Mouse (Mus musculus) forebrain, embryonic 12.5 days (tissue): ENCODE results near the gene Itfg2. TPM values are rescaled to one million over a fixed set of nuclear protein-coding genes. Genes with fewer than 3 reads are reported as not detected.

ENCODE experiments used
- ATAC-seq: fragments of 200-750 bp; cut with Nextera tagmentation; 2 replicates; pipeline ENCODE4 v1.8.0; 2017; ENCODE audit warnings: moderate TSS enrichment; ENCODE audit not compliant: low FRiP score
- H3K27ac ChIP-seq: fragments of 300-500 bp; sonication (generic); 2 replicates; pipeline ENCODE4 v1.5.1; 2016; ENCODE audit warnings: mild to moderate bottlenecking
- H3K27me3 ChIP-seq: fragments of 300-500 bp; sonication (generic); 2 replicates; pipeline ENCODE4 v1.6.1; 2016; ENCODE audit warnings: mild to moderate bottlenecking
- H3K36me3 ChIP-seq: fragments of 300-500 bp; sonication (generic); replicated peaks from 2 replicates; pipeline ENCODE4 v1.6.1; 2016; ENCODE audit warnings: mild to moderate bottlenecking
- H3K4me1 ChIP-seq: fragments of 300-500 bp; sonication (generic); 2 replicates; pipeline ENCODE4 v1.6.1; 2016
- H3K4me2 ChIP-seq: fragments of 300-500 bp; sonication (generic); 2 replicates; pipeline ENCODE4 v1.6.1; 2016; ENCODE audit warnings: mild to moderate bottlenecking, moderate library complexity
- H3K4me3 ChIP-seq: fragments of 300-500 bp; sonication (generic); replicated peaks from 2 replicates; pipeline ENCODE4 v1.5.1; 2016; ENCODE audit warnings: mild to moderate bottlenecking
- H3K9ac ChIP-seq: fragments of 300-500 bp; sonication (generic); 2 replicates; pipeline ENCODE4 v1.6.1; 2016; ENCODE audit warnings: mild to moderate bottlenecking
- H3K9me3 ChIP-seq: fragments of 300-500 bp; sonication (generic); 2 replicates; pipeline ENCODE4 v1.6.1; 2016
- WGBS: fragments of 180-500 bp; shearing (Covaris S2); methylation state at CpG from one replicate; pipeline ENCODE4 v1.1.7; 2016; 5-methylcytosine and 5-hydroxymethylcytosine counted together
- polyA plus RNA-seq: library from polyadenylated mRNA; unstranded; fragments of >200 nt; fragmentation: Nextera tagmentation; extraction: Ambion mirVana; gene quantifications from 2 replicates; pipeline ENCODE4 v1.2.1, GENCODE M21; 2016

Itfg2 gene
- 34.7 and 37.2 TPM in 2 replicates for polyA plus RNA-seq

GRCm38 (mm10) chr6:128424269-128425019 lies at the start of gene Itfg2:
Itfg2 (minus strand) TSS chr6:128424931.
- peak; percentile 96 for ATAC-seq

GRCm38 (mm10) chr6:128474112-128474511 lies 49.4 kb upstream of the Itfg2 start:
- Histone ChIP-seq H3K4me3 (no peak overlapping the region), H3K9me3 (no peaks in the 10 kb centered on the region), H3K36me3 (no peaks in the 10 kb centered on the region), H3K9ac (no peak overlapping the region), H3K4me2 (no peak overlapping the region), H3K27me3 (no peaks in the 10 kb centered on the region; the same call in 1 of the 2 replicates), H3K27ac (no peak overlapping the region), H3K4me1 (no peaks in the 10 kb centered on the region)
- ATAC-seq, result no peak
- 93% methylated on average over 6 of the region's 6 CpGs for WGBS

More at GRCm38 (mm10) chr6:128424269-128425019, at the start of gene Itfg2:
- Histone ChIP-seq H3K9ac (peak within 1 kb of the TSS; percentile 66), H3K4me3 (peak within 1 kb of the TSS; percentile 62), H3K4me2 (peak within 1 kb of the TSS; percentile 66), H3K36me3 (peaks cover 25% of the 10 kb centered on the region), H3K27ac (peak within 1 kb of the TSS; percentile 96), H3K4me1 (peaks cover 7% of the 10 kb centered on the region), H3K27me3 (no peaks in the 10 kb centered on the region), H3K9me3 (no peaks in the 10 kb centered on the region)
- WGBS, result under 1% methylated on average over 42 of the region's 42 CpGs

- Histone ChIP-seq H3K4me2 (no peak overlapping the region), H3K9me3 (no peaks in the 10 kb centered on the region), H3K36me3 (no peaks in the 10 kb centered on the region), H3K27me3 (no peaks in the 10 kb centered on the region; the same call in 1 of the 2 replicates), H3K9ac (no peak overlapping the region), H3K27ac (no peak overlapping the region), H3K4me3 (no peak overlapping the region), H3K4me1 (peaks cover 8% of the 10 kb centered on the region)
- no peak for ATAC-seq
- WGBS, result 15% methylated on average over 9 of the region's 12 CpGs
Measured at GRCm38 (mm10) chr6:128469451-128469850, 44.7 kb upstream of the Itfg2 start.

- Histone ChIP-seq H3K4me3 (no peak overlapping the region), H3K27ac (no peak overlapping the region), H3K36me3 (no peaks in the 10 kb centered on the region), H3K9me3 (no peaks in the 10 kb centered on the region), H3K9ac (no peak overlapping the region), H3K4me1 (peaks cover 8% of the 10 kb centered on the region), H3K4me2 (no peak overlapping the region), H3K27me3 (no peaks in the 10 kb centered on the region; the same call in 1 of the 2 replicates)
- no peak for ATAC-seq
- WGBS, result 40% methylated on average over 2 of the region's 2 CpGs
Measured at GRCm38 (mm10) chr6:128467298-128467697, 42.6 kb upstream of the Itfg2 start.

GRCm38 (mm10) chr6:128466563-128466962 lies 41.8 kb upstream of the Itfg2 start:
- Histone ChIP-seq H3K27me3 (no peaks in the 10 kb centered on the region; the same call in 1 of the 2 replicates), H3K4me1 (peaks cover 8% of the 10 kb centered on the region), H3K27ac (no peak overlapping the region), H3K4me2 (no peak overlapping the region), H3K36me3 (no peaks in the 10 kb centered on the region), H3K4me3 (no peak overlapping the region), H3K9ac (no peak overlapping the region), H3K9me3 (no peaks in the 10 kb centered on the region)
- no peak for ATAC-seq
- 68% methylated on average over 3 of the region's 3 CpGs for WGBS

- Histone ChIP-seq H3K27me3 (no peaks in the 10 kb centered on the region; the same call in 1 of the 2 replicates), H3K27ac (no peak overlapping the region), H3K36me3 (no peaks in the 10 kb centered on the region), H3K4me3 (no peak overlapping the region), H3K4me1 (peaks cover 8% of the 10 kb centered on the region), H3K4me2 (no peak overlapping the region), H3K9me3 (no peaks in the 10 kb centered on the region), H3K9ac (no peak overlapping the region)
- peak; percentile 80 for ATAC-seq
- 18% methylated on average over 6 of the region's 7 CpGs for WGBS
Measured at GRCm38 (mm10) chr6:128466043-128466442, 41.3 kb upstream of the Itfg2 start.

- no peaks in the 10 kb centered on the region for H3K9me3 ChIP-seq
- peaks cover 8% of the 10 kb centered on the region for H3K4me1 ChIP-seq
- H3K4me3 ChIP-seq, result no peak overlapping the region
- H3K36me3 ChIP-seq, result no peaks in the 10 kb centered on the region
- H3K27me3 ChIP-seq, result no peaks in the 10 kb centered on the region; the same call in 1 of the 2 replicates
- H3K9ac ChIP-seq, result no peak overlapping the region
- H3K4me2 ChIP-seq, result no peak overlapping the region
- WGBS, result 79% methylated on average over 4 of the region's 4 CpGs
- no peak overlapping the region for H3K27ac ChIP-seq
- no peak for ATAC-seq
Measured at GRCm38 (mm10) chr6:128464996-128465395, 40.3 kb upstream of the Itfg2 start.

GRCm38 (mm10) chr6:128461606-128462005 lies 36.9 kb upstream of the Itfg2 start:
- no peaks in the 10 kb centered on the region for H3K27me3 ChIP-seq
- H3K9me3 ChIP-seq, result no peaks in the 10 kb centered on the region
- no peak overlapping the region for H3K4me3 ChIP-seq
- no peaks in the 10 kb centered on the region for H3K36me3 ChIP-seq
- no peak overlapping the region for H3K27ac ChIP-seq
- no peak for ATAC-seq
- H3K4me1 ChIP-seq, result peaks cover 8% of the 10 kb centered on the region
- no peak overlapping the region for H3K4me2 ChIP-seq
- no peak overlapping the region for H3K9ac ChIP-seq

GRCm38 (mm10) chr6:128460729-128461503 lies 36.2 kb upstream of the Itfg2 start:
- no peak overlapping the region for H3K9ac ChIP-seq
- no peak overlapping the region for H3K4me2 ChIP-seq
- 78% methylated on average over 14 of the region's 14 CpGs for WGBS
- no peak for ATAC-seq
- no peak overlapping the region for H3K27ac ChIP-seq
- H3K4me1 ChIP-seq, result peaks cover 2% of the 10 kb centered on the region
- H3K9me3 ChIP-seq, result no peaks in the 10 kb centered on the region
- no peaks in the 10 kb centered on the region for H3K27me3 ChIP-seq
- no peak overlapping the region for H3K4me3 ChIP-seq
- H3K36me3 ChIP-seq, result no peaks in the 10 kb centered on the region

- Histone ChIP-seq H3K4me1 (no peaks in the 10 kb centered on the region), H3K27ac (no peak overlapping the region), H3K27me3 (no peaks in the 10 kb centered on the region), H3K9me3 (no peaks in the 10 kb centered on the region), H3K9ac (no peak overlapping the region), H3K36me3 (no peaks in the 10 kb centered on the region), H3K4me2 (no peak overlapping the region), H3K4me3 (no peak overlapping the region)
- WGBS, result 39% methylated on average over 2 of the region's 2 CpGs
- no peak for ATAC-seq
Measured at GRCm38 (mm10) chr6:128460321-128460720, 35.6 kb upstream of the Itfg2 start.

GRCm38 (mm10) chr6:128457186-128457585 lies 32.5 kb upstream of the Itfg2 start:
- H3K4me2 ChIP-seq, result no peak overlapping the region
- no peaks in the 10 kb centered on the region for H3K27me3 ChIP-seq
- H3K9me3 ChIP-seq, result no peaks in the 10 kb centered on the region
- no peak overlapping the region for H3K4me3 ChIP-seq
- ATAC-seq, result no peak
- H3K9ac ChIP-seq, result no peak overlapping the region
- H3K27ac ChIP-seq, result no peak overlapping the region
- H3K36me3 ChIP-seq, result no peaks in the 10 kb centered on the region
- 86% methylated on average over 5 of the region's 5 CpGs for WGBS
- H3K4me1 ChIP-seq, result no peaks in the 10 kb centered on the region

- Histone ChIP-seq H3K27me3 (no peaks in the 10 kb centered on the region), H3K4me3 (no peak overlapping the region), H3K27ac (no peak overlapping the region), H3K9ac (no peak overlapping the region), H3K36me3 (no peaks in the 10 kb centered on the region), H3K4me1 (no peaks in the 10 kb centered on the region), H3K4me2 (no peak overlapping the region), H3K9me3 (no peaks in the 10 kb centered on the region)
- ATAC-seq, result no peak
- WGBS, result 87% methylated on average over 12 of the region's 12 CpGs
Measured at GRCm38 (mm10) chr6:128455835-128456605, 31.3 kb upstream of the Itfg2 start.
